ENCODE assay signal across 12 mouse cellular contexts in the genomic region with DNA sequence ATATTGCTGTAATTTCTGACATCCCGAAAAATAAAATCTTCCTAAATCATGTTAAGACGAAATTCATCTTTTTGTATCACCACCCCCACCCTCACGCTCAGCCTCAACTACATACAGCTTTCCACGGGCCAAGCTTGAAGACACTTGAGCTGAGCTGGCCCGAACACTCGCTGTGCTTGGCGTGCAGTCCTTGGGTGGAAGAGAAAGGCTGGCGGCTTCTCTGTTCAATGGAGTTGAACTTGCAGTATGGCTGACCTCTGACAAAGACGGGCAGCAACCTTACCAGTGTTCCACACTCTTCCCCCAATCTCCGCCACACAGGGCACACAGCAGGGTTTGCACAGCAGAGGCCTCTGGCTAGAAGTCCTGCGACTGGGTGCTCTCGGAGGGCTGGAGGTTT.
"Had no signal": no experiment of that assay in that cellular context is flagged by ENCODE, and none has a peak within 500 bp of the region (broad histone marks: within the 10 kb centered on the region; RNA-seq: fewer than 3 reads in every experiment).

No protein-coding gene starts in this region.

- H3K4me1 ChIP-seq: intestine, embryonic 15.5 days; limb, embryonic 12.5 days; lung, embryonic 15.5 days; midbrain, embryonic 13.5 days had no signal

- H3K4me3 ChIP-seq: intestine, embryonic 15.5 days; left cerebral cortex, adult 2 months; limb, embryonic 12.5 days; lung, embryonic 15.5 days; megakaryocyte, embryonic 14.5 days; midbrain, embryonic 13.5 days had no signal

- DNase-seq: kidney, adult 18-20 months; lung, postnatal 14 days; spleen, adult 18-20 months; thymus, adult 18-20 months; thymus, postnatal 14 days had no signal

- H3K4me2 ChIP-seq: intestine, embryonic 15.5 days; limb, embryonic 12.5 days; lung, embryonic 15.5 days; midbrain, embryonic 13.5 days had no signal

- H3K27ac ChIP-seq: intestine, embryonic 15.5 days; left cerebral cortex, adult 2 months; limb, embryonic 12.5 days; lung, embryonic 15.5 days; macrophage had no signal

- ATAC-seq: intestine, embryonic 15.5 days; midbrain, embryonic 13.5 days had no signal

- H3K9ac ChIP-seq: intestine, embryonic 15.5 days; limb, embryonic 12.5 days; lung, embryonic 15.5 days; midbrain, embryonic 13.5 days had no signal

- H3K9me3 ChIP-seq: intestine, embryonic 15.5 days; limb, embryonic 12.5 days; lung, embryonic 15.5 days; megakaryocyte, embryonic 14.5 days; midbrain, embryonic 13.5 days had no signal

- H3K27me3 ChIP-seq: intestine, embryonic 15.5 days; limb, embryonic 12.5 days; lung, embryonic 15.5 days; megakaryocyte, embryonic 14.5 days; midbrain, embryonic 13.5 days had no signal
